Mouse (Mus musculus) urinary bladder, postnatal 4 days (tissue): ENCODE measurements around the gene Igsf8.

Experiments used
- DNase-seq, 2 experiments: peaks; one replicate each; pipeline ENCODE4 v3.0.0; 2021 to 2022; ENCODE audit warnings: low spot score in 2 of 2

Igsf8 gene

GRCm38 (mm10) chr1:172323801-172324359, 62.4 kb downstream of the Igsf8 start:
- no peak for DNase-seq

DNA sequence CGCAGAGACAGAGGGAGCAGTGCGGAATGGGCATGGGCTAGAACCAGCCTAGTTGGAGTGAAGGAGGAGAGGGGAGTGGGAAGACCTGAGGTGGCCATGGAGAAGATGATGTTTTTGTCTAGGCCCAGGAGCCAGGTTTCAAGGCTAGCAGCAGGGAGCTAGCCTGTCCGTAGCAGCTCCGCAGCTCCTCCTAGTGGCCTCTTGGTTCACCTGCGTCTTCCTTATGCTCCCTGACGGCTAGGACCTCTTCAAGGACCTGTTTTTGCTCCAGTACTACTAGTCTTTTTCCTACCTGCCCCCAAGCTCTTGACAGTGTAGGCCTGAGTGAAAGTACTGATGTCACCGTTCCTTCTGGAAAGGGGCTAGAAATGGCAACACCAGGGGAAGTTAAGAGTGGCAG, 63.3 kb downstream of the Igsf8 start:
- DNase-seq = peak; percentile 54 to 75

GRCm38 (mm10) chr1:172325680-172326535, 64.5 kb downstream of the Igsf8 start:
- peak; percentile 52 to 73 for DNase-seq

- DNase-seq = no peak
These were observed 65.2 kb downstream of the Igsf8 start for GRCm38 (mm10) chr1:172326684-172327083.

DNA sequence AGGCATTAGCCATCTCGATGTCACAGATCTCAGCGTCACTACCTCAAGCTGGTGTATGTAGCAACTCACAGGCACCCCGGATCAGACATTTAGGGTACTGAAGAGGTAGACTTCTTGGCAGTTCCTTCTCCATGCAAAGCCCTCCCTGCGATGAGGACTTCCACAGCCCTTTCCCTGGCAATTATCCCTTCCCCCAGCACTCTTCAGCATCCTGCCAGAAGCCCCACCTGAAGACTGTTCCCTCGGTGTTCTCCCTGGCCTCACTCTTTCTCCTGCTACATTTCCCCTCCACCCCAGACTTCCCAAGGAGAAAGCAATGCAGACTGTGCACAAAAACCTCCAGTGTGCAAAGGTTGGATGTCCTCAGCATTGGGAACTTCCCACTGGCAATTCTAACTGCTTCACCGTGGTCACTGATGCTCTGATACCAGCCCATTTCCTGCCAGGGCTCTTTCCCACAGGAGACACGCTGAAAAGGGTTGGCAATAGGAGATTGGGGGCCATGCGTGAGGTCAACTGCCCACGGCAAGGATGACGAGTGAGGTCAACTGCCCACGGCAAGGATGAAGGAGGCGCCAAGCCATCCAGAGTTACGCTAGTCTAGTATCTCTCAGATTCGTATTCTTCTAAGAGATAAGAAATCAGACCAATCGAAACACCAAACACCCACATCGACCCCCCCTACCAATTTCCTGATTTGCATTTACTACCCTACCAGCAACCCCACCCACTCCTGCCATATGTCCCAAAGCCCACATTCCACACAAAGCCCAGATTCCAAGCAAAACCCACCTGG, 66.0 kb downstream of the Igsf8 start:
- DNase-seq = no peak

DNA sequence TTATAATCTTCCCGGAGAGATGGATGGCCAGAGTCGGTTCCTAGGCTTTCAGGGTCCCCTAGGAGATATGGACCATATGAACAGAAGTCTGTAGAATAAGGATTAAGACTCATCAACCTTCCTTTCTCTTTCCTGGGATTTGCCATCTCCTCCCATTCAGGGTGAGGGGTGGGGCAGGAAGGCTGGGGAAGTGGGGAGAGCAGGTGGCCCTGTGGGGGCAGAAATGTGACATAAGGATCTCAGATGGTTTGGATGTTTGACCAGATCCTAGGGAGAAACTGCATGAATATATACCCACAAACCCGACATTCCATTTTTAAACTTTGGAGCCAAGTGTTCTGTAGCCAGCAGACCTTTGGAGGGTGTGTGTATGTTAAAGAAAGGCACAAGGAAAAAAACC, 66.6 kb downstream of the Igsf8 start:
- DNase-seq = no peak

- DNase-seq = no peak
These were observed 67.0 kb downstream of the Igsf8 start for GRCm38 (mm10) chr1:172328461-172328860.

- DNase-seq = no peak
These were observed 67.7 kb downstream of the Igsf8 start, which contains the start of gene Kcnj9 for GRCm38 (mm10) chr1:172329131-172329530. TSS of gene Kcnj9 (minus strand) at chr1:172329318.

DNA sequence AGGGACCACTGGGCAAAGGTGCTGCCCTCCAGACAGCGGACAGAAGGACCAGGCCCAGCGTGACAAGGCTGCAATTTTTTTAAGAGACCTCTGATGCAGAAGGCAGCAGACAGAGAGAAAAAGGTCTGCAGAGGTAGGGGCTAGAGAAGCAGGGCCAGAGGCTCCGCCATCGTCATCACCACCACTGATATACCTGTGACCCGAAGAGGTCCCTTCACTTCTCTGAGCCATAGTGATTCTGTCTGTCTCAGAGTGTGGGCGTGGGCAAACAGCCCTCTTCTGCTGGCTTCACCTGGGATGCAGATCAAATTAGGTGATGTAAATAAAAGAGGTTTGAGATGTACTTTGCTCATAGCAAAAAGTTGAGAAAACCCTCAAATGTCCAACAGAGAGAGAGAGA, 68.2 kb downstream of the Igsf8 start:
- DNase-seq = no peak

DNA sequence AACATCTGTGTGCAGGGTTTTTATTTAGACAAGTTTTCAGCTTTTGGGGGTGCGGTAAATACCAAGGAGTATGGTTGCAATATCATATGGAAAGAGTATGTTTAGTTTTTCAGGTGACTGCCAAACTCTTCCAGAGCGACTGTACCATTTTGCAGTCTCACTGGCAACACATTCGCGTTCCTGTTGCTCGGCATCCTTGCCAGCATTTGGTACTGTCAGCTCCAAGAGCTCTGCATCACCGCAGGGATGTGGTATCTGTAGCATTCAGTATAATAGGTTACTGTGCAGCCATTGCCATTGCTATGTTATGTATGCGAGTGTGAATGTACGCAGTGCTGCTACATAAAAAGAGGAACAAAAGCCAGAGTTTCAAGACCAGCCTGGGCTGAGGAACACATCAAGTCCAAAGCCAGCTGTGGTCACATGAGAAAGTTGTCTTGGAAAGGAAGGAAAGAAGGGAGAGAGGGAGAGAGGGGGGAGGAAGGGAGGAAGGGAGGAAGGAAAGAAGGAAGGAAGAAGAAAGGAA, 70.0 kb downstream of the Igsf8 start:
- DNase-seq = no peak

DNA sequence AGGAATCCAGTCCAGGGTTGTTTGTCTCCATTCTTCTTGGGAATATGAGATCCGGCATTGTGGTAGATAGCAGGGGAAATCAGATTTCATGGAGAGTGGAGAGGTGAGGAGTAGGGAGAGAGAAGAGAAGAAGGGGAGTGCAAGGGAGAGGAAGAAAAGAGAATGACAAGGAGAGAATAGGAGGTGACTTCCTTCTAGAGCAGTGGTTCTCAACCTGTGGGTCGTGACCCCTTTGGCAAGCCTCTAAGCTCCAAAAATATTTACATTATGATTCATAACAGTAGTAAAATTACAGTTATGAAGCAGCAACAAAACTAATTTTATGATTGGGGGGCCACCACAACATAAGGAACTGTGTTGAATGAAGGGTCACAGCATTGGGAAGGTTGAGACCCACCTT, 71.5 kb downstream of the Igsf8 start:
- DNase-seq = no peak

DNA sequence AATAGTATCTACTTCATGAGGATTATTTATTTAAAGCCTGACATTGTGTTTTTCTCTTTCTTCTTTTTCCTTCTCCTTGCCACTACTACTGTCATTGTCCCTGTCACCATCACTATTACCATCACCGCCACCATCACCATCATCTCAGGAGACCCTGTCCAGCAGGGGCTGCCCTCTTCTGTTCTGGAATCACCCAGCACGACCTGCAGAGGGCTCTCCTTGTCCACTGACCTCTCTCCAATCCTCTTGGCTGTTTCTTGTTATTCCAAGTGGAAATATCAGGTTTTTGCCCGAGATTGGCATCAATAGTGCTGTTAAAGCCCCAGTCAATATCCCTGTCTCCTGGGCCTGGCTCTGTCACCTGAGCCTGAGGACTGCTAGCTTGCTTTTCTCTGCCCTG, 72.1 kb downstream of the Igsf8 start:
- DNase-seq = no peak

DNA sequence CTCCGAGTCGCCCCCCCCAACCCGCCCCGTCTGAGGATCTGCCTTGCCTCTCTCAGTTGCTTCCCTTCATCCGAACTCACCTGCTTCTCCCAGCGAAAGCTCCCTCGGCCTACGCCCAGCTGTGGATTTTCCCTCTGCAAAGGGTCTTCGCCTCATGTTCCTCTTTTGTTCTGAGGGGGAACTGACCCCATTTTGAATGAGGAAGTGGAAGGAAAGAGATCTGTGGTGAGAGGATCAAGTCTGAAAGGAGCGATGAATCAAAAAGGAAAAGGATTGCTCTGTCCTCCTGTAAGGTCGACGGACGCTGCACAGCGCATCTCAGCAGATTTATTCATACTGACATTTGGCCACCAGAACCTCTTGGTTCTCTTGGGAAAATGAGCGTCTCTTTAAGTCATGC, 74.4 kb downstream of the Igsf8 start:
- DNase-seq = no peak

- DNase-seq = no peak
These were observed 76.2 kb downstream of the Igsf8 start for GRCm38 (mm10) chr1:172337411-172338185.

DNA sequence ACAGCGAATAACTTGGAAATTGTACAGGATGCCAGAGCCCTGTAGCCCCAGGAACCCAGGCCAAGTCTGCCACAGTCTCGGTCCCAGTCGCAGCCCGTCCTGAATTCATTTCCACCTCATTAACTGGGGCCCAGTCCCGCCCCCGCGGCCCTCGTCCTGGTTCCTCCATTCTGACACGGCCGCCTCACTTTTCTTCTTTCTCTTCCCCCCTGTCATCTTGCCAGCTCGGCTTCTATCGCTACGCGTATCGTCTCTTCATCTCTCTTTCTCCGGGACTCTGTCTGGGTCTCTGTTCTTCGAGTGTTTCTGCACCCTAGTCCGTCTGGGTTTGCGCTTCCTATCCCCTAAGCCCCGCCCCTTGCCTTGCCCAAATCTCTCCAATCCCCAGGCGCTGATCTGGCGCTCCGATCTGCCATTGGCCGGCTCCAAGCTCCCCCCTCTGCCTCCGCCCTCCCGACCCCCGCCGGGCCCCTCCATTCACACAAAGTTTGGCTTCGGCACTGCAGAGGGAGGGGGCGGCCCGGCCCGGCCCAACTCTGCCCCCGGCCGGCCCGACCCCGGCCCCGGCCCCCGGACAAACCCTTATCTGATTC, 79.4 kb downstream of the Igsf8 start, which contains the start of gene Kcnj10:
TSS of gene Kcnj10 (plus strand) at position 482 of the 593 bp plus-strand sequence.
- peak; percentile 54 to 77 for DNase-seq

GRCm38 (mm10) chr1:172341386-172341785, 79.9 kb downstream of the Igsf8 start:
- DNase-seq = no peak

DNA sequence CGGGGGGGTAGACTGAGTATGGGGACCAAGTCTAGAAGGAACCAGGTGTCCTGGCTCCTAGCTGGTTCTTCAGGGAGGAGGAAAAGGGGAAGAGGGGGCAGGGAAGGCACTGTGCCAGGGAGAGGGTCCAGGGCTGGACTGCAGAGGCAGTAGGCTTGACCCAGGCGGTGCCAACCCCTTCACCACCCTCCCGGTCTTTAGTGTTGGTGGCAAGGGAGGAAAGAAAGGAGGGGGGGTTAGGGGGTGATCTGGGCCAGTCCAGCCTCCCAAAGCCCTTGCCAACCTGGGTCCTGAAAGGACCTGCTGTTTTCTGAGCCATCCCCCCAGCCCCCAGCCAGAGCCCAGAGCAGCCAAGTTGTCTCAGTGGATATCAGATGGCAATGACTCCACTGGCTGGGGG, 81.3 kb downstream of the Igsf8 start:
- no peak for DNase-seq

DNA sequence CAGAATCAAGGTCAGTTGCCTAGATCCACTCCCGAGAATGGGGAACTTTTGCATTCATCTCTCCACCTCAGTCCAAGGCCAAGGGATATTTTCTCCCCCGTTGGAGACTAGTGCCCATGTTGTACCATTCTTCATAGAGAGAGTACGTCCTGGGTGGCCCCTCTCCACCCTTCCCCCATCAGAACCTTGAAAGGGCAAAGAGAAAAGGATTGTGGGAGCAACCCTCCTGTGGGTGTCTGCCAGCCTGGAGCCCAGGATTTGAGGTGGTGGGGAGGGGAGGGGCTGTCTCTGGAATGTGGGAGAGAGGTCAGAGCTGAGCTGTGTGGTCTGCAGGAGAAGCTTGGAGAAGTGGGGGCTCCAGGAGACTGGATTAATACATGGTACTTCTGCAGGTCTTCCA, 82.5 kb downstream of the Igsf8 start:
- DNase-seq = no peak

DNA sequence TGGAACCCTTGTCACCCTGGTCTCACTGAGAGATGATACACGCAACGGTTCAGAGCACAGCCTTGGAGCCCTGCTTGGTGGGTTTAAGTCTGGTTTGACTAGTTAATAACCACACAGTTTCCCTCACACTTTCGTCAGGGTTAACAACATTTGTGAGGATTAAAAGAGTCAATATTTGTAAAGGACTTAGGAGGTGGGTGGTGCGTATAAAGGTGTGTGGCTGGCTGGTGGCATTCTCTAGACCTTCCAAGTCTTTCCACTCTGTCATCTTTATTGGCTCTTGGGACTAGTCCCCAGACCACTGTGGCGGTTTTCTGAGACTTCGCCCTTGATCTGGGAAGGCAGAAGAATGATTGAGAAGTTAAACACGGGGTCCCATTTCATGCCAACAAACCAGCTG, 83.4 kb downstream of the Igsf8 start:
- DNase-seq = no peak

- DNase-seq = no peak
These were observed 85.3 kb downstream of the Igsf8 start for GRCm38 (mm10) chr1:172346707-172347106.

GRCm38 (mm10) chr1:172347382-172347781, 85.9 kb downstream of the Igsf8 start:
- no peak for DNase-seq
